ENCODE assay signal across 8 mouse cellular contexts in the genomic region with DNA sequence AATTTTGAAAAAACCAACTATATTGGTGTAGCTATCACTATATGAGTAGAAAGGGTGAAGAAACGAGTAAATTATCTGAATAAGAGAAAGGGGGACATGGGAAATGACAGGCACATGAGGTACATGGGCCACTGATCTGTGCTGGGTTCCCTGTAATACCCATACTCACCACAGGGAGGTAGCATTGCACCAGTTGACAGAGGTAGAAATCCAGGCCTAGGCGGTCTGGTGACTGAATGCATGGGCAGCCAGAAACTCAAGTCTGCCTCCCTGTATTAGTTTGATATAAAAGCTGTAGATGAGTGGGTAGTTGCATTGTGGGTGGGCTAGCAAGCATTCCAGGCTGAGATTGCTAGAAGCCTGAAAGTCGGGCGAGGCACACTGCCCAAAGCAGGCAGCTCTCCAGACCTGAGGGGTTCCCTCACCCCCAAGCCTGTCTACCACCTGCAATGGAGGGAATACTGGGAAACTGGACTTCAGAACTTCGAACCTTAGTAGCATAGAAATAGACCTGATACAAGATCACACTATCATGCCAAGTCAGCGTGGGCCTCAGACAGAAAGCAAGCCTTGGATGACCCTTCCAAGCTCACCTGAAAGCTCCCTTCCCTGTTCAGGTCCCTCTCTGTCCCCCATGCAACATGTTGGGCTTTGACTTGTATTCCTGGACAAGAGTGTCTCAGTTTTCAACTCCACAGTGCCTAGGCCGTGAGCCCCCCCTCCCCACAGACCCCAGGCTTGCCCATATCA. TPM values are rescaled to one million over a fixed set of nuclear protein-coding genes. Genes with fewer than 3 reads are reported as not detected.
DNase-seq lines count a peak whose midpoint lies in the region; ATAC-seq lines count a peak whose summit lies in the region.

No protein-coding gene starts in this region.

- no peak overlapping the region for H3K4me2 ChIP-seq in hindbrain, embryonic 13.5 days

- H3K9me3 ChIP-seq in hindbrain, embryonic 13.5 days, result no peaks in the 10 kb centered on the region

- WGBS in hindbrain, embryonic 13.5 days, result 59% methylated on average over 7 of the region's 7 CpGs

- DNase-seq in R1 (ENCODE audit: low read depth, low spot score), result peak; percentile 83
- peak; percentile 77 for DNase-seq in cerebellum, adult 9-11 months
- peak; percentile 58 to 91 for DNase-seq in frontal cortex, adult 2 months (ENCODE audit: extremely low spot score in 1 of 2, low spot score in 1 of 2)
- DNase-seq in layer of hippocampus, postnatal 14 days (ENCODE audit: low spot score in 2 of 2), result peak; percentile 81 to 84
- peak; percentile 82 for DNase-seq in lung, postnatal 14 days
- DNase-seq in retina, postnatal 1 day, result peak; percentile 84
- peak; percentile 85 for DNase-seq in thymus, postnatal 4 days

- no peaks in the 10 kb centered on the region for H3K27me3 ChIP-seq in hindbrain, embryonic 13.5 days

- peak; percentile 22 for ATAC-seq in hindbrain, embryonic 13.5 days (ENCODE audit: low FRiP score)

- H3K9ac ChIP-seq in hindbrain, embryonic 13.5 days, result no peak overlapping the region

- 0 out of 2 replicates have a peak, but pooled peaks cover 4% of the 10 kb centered on the region for H3K4me1 ChIP-seq in hindbrain, embryonic 13.5 days (replicated peaks)

- peaks cover 67% of the 10 kb centered on the region for H3K36me3 ChIP-seq in hindbrain, embryonic 13.5 days

- H3K4me3 ChIP-seq in hindbrain, embryonic 13.5 days, result no peak overlapping the region

- no peak overlapping the region for H3K27ac ChIP-seq in hindbrain, embryonic 13.5 days

RNA-seq across cellular contexts. Expression of gene Gm5767, which starts 5.7 kb away (rescaled TPM):
- polyA plus RNA-seq in frontal cortex, adult 2 months (2012; rRNA removed), result 0.80 TPM in 1 of 2 replicates, not detected in the other
- polyA plus RNA-seq in hindbrain, embryonic 13.5 days (2015; fragmentation: Nextera tagmentation; extraction: Ambion mirVana), result not detected in 2 replicates
- not detected for total RNA-seq in layer of hippocampus, postnatal 14 days (2021)

RNA-seq across cellular contexts. Expression of gene Carhsp1, which starts 14.3 kb away (rescaled TPM):
- polyA plus RNA-seq in frontal cortex, adult 2 months (2012; rRNA removed), result 28.2 and 31.1 TPM in 2 replicates
- polyA plus RNA-seq in hindbrain, embryonic 13.5 days (2015; fragmentation: Nextera tagmentation; extraction: Ambion mirVana), result 242 and 243 TPM in 2 replicates
- total RNA-seq in layer of hippocampus, postnatal 14 days (2021), result 10 to 100 TPM; 23.2 to 23.8 TPM

RNA-seq across cellular contexts. Expression of gene Tmem186, which starts 48.8 kb away (rescaled TPM):
- polyA plus RNA-seq in frontal cortex, adult 2 months (2012; rRNA removed), result 16.8 and 18.2 TPM in 2 replicates
- polyA plus RNA-seq in hindbrain, embryonic 13.5 days (2015; fragmentation: Nextera tagmentation; extraction: Ambion mirVana), result 22.0 and 22.2 TPM in 2 replicates
- 10 to 100 TPM; 10.6 to 11.5 TPM for total RNA-seq in layer of hippocampus, postnatal 14 days (2021)

RNA-seq across cellular contexts. Expression of gene Pmm2, which starts 48.8 kb away (rescaled TPM):
- 45.3 and 48.4 TPM in 2 replicates for polyA plus RNA-seq in frontal cortex, adult 2 months (2012; rRNA removed)
- polyA plus RNA-seq in hindbrain, embryonic 13.5 days (2015; fragmentation: Nextera tagmentation; extraction: Ambion mirVana), result 48.3 and 49.3 TPM in 2 replicates
- total RNA-seq in layer of hippocampus, postnatal 14 days (2021), result 10 to 100 TPM; 31.9 to 34.5 TPM
